Mouse (Mus musculus): ENCODE measurements around the gene Pkig.
"Not testable (repeated sequence)": the region's sequence is repeated elsewhere in the genome, so short reads cannot be mapped to it uniquely, and the experiment has no call there.

Pkig gene

GRCm38 (mm10) chr2:163642685-163643575, 15.3 kb upstream of the Pkig start:
- no peak for DNase-seq (ENCODE audit: extremely low spot score, low read depth, low spot score)

GRCm38 (mm10) chr2:163643576-163643971, 14.6 kb upstream of the Pkig start:
- DNase-seq (ENCODE audit: extremely low spot score, low read depth, low spot score) = no peak

- peak; percentile 6 for DNase-seq (ENCODE audit: extremely low spot score, low read depth, low spot score)
Measured at GRCm38 (mm10) chr2:163644047-163644446, 14.1 kb upstream of the Pkig start.

- peak; percentile 88 for DNase-seq (ENCODE audit: extremely low spot score, low read depth, low spot score)
Measured at GRCm38 (mm10) chr2:163644575-163645385, 13.4 kb upstream of the Pkig start, which contains the start of gene Serinc3. Gene Serinc3 (minus strand): TSS chr2:163645131.

GRCm38 (mm10) chr2:163645700-163646460, 12.3 kb upstream of the Pkig start:
- no peak for DNase-seq (ENCODE audit: extremely low spot score, low read depth, low spot score)

- no peak for DNase-seq (ENCODE audit: extremely low spot score, low read depth, low spot score)
Measured at GRCm38 (mm10) chr2:163646461-163647080, 11.6 kb upstream of the Pkig start.

- DNase-seq (ENCODE audit: extremely low spot score, low read depth, low spot score) = not testable (repeated sequence)
Measured at GRCm38 (mm10) chr2:163655699-163656098, 2.5 kb upstream of the Pkig start.

- DNase-seq (ENCODE audit: extremely low spot score, low read depth, low spot score) = no peak
Measured at GRCm38 (mm10) chr2:163657486-163657885, 700 bp upstream of the Pkig start.

- peak; percentile 35 for DNase-seq (ENCODE audit: extremely low spot score, low read depth, low spot score)
Measured at GRCm38 (mm10) chr2:163658941-163659340, 755 bp downstream of the Pkig start.

- peak; percentile 5 for DNase-seq (ENCODE audit: extremely low spot score, low read depth, low spot score)
Measured at GRCm38 (mm10) chr2:163659431-163659830, 1.2 kb downstream of the Pkig start.

- DNase-seq (ENCODE audit: extremely low spot score, low read depth, low spot score) = no peak
Measured at GRCm38 (mm10) chr2:163660103-163660701, 2.0 kb downstream of the Pkig start.

GRCm38 (mm10) chr2:163661371-163661850, 3.2 kb downstream of the Pkig start:
- DNase-seq (ENCODE audit: extremely low spot score, low read depth, low spot score) = no peak

GRCm38 (mm10) chr2:163662076-163662475, 3.9 kb downstream of the Pkig start:
- no peak for DNase-seq (ENCODE audit: extremely low spot score, low read depth, low spot score)

GRCm38 (mm10) chr2:163662698-163663221, 4.6 kb downstream of the Pkig start:
- DNase-seq (ENCODE audit: extremely low spot score, low read depth, low spot score) = no peak

GRCm38 (mm10) chr2:163663930-163664329, 5.7 kb downstream of the Pkig start:
- no peak for DNase-seq (ENCODE audit: extremely low spot score, low read depth, low spot score)

- no peak for DNase-seq (ENCODE audit: extremely low spot score, low read depth, low spot score)
Measured at GRCm38 (mm10) chr2:163667045-163667444, 8.9 kb downstream of the Pkig start.

- no peak for DNase-seq (ENCODE audit: extremely low spot score, low read depth, low spot score)
Measured at GRCm38 (mm10) chr2:163670872-163671594, 12.8 kb downstream of the Pkig start.

- no peak for DNase-seq (ENCODE audit: extremely low spot score, low read depth, low spot score)
Measured at GRCm38 (mm10) chr2:163674397-163674796, 16.2 kb downstream of the Pkig start.

GRCm38 (mm10) chr2:163675144-163675619, 17.0 kb downstream of the Pkig start:
- DNase-seq (ENCODE audit: extremely low spot score, low read depth, low spot score) = no peak
